Mouse (Mus musculus): ENCODE results near the gene Nr1i2.
"Not testable (repeated sequence)": the region's sequence is repeated elsewhere in the genome, so short reads cannot be mapped to it uniquely, and the experiment has no call there.

The Nr1i2 gene

GRCm38 (mm10) chr16:38286541-38286940 lies 8.1 kb downstream of the Nr1i2 start:
- DNase-seq: no peak

DNA sequence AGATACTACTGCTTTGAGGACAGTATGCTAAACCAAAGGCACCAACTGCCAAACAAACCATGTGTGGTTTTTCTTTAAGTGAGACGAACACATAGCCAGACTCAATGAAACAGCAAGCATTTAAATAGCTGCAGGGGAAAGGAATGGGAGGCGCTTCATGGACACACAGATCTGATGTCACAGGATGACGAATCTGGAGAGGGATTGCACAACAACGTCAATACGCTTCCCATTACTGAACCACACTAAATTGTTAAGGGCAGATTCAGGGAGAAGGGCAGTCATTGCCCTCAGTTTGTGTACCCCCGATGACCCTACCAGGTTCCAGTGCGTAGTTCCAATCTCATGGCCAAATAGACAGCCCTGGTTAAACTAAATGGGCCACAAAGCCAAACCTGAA lies 8.8 kb downstream of the Nr1i2 start:
- no peak for DNase-seq

DNA sequence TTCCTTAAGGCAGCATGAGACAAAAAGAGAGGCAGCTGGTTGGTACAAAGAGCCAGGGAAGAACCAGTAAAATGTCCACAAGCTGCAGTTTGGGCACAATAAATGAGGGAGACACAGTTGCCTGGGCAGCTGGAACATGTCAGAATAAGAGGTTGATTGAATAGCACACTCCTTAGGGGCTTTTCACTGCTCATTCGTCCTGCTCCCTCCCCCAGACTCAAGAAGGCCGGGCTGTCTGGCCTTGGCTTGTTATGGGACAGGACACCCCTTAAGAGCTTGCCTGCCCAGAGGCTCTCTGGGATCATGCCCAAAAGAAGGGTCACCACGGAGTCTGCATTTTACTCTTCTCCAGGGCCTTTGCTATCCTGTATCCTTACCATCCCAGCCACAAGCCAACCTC lies 11.3 kb downstream of the Nr1i2 start:
- no peak for DNase-seq

DNA sequence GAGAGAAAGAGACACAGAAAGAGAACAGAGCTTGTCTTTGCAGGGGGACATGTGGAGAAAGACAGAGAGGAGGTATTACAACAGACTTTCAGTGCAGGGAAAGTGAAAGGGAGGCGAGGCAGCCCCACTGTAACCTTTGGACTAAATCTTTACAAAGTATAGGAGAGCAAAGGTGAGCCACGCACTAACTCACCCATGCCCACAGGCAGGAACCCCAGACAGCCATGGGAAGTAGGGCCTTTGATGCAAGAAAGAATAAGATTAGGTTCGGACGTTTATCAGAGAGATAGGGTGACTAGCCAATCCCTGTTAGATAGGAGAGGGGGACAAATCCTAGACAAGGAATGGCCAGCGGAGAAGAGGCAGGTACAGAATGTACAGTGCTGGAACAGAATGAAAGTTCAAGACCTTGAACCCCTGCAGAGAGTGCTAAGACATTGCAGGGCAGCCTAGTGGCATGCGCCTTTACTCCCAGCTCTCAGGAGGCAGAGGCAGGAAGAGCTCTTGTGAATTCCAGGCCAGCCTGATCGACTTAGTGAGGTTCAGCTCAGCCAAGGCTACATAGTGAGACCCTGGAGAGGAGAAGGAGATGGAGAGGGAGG lies 12.0 kb downstream of the Nr1i2 start:
- no peak for DNase-seq

GRCm38 (mm10) chr16:38280951-38281350 lies 13.7 kb downstream of the Nr1i2 start:
- no peak for DNase-seq

GRCm38 (mm10) chr16:38279794-38280193 lies 14.8 kb downstream of the Nr1i2 start:
- DNase-seq: no peak

DNA sequence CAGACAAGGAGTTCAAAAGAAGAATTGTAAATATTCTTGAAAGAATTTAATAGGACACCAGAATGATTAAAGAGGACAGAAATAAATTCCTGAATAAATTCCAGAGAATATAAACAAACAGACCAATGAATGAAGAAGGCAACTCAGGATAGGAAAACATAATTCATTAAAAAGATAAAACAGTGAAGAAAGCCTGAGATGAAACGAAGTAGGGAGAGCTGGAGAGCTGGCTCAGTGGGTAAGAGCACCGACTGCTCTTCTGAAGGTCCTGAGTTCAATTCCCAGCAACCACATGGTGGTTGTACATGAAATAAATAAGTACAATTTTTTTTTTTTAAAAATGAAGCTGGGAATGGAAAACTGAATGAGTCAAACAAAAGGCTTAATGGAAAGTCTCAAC lies 19.9 kb downstream of the Nr1i2 start:
- DNase-seq: no peak

GRCm38 (mm10) chr16:38272483-38272882 lies 22.1 kb downstream of the Nr1i2 start:
- DNase-seq: no peak

DNA sequence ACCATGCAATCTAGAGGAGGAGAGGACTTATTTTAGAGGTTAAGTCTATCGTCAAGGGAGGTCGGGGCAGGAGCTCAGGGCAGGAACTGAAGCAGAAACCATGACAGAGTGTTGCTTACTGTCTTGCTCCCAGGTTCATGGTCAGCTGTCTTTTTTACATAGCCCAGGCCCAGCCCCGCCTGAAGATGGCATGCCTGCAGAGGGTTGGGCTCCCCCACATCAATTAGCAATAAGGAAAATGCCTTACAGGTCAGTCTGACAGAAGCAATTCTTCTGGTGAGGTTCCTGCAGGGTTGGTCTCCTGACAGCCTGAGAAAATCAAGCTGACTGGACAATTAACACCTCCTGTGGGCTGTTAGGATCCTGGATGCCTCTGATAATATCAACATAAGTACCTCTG lies 23.0 kb downstream of the Nr1i2 start:
- DNase-seq: no peak

DNA sequence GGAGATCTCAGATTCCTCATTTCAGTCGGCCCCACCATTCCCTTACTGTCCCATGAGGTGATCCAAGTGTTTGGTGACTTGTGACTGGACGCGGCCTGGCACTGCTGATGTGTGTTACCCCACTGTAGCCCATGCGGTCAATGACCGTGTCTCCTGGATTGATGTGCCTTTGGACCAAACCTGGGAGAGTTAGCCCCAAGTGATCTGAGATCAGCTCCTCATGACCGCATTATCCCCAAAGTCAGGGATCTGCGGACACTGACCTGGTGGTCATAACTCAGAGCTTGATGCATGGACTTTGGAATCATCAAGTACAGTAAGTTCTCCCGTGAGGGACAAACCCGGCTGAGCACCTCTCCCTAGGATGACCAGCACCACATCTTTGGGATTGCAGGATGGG lies 38.7 kb downstream of the Nr1i2 start:
- no peak for DNase-seq

DNA sequence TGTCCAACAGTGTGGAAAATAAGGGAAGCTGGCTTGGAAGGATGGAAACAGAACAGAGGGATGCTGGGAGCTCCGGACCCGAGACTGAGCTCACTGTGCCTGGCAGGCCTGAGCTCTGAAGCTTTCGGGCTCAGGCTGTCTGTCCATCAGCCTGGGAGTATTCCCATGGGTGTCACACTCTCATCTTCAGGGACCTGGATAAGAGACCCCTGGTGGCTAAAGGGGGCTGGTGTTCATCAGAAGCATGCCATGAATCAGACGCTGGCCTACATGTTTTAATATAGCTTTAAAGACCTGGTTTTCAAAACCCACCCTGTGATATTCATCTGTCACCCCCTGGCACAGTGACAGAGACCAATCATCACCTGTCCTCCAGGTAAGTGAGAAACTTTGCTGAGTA lies 39.5 kb downstream of the Nr1i2 start:
- DNase-seq: no peak

- no peak for DNase-seq
Measured at GRCm38 (mm10) chr16:38254001-38254400, 40.6 kb downstream of the Nr1i2 start.

DNA sequence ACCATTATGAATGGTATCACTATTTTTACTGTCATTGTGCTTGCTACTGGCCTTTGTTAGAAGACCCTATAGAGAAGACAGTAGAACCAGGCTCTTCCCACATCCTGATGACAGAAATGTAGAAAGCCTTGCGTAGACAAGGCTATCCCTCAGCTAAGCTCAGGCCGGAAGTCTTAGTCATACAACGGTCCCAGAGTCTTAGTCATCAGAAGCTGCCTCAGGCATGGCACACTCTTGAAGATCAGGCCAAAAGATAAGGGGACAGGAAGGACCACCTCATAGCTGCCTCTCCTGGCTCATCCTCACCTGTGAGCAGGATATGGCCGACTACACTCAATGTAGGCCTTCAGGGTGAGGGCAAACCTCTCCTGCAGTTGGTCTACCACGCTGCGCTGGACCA lies 44.2 kb downstream of the Nr1i2 start:
- DNase-seq: no peak

DNA sequence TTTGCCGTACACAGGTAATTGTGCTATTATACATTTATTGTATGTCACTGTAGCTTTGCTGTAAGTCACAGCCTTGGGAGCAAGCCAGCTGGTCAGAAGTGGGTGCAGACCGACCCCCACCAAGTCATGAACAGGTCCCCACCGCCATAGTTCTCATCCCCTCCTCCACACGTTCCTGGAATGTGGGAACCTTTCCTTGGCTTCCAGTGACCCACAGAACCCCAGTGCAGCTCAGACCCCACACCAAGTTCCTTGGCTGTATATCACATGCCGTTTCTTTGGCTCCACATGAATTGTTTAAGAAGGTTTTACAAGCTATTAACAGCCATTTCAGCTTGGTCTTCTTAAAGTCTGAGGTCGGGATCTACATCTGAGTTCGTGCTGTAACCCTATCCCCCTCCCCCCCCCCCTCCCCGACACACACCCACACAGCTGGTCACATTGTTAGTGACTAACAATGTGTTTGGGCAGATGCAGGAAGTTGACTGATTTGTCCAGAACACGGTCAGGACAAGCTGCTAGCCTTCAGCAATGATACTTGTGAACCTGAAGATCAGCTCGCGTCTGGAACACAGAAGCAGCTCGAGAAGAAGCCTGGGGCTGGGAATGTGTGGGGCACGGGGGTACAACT lies 46.2 kb downstream of the Nr1i2 start:
- DNase-seq: no peak

DNA sequence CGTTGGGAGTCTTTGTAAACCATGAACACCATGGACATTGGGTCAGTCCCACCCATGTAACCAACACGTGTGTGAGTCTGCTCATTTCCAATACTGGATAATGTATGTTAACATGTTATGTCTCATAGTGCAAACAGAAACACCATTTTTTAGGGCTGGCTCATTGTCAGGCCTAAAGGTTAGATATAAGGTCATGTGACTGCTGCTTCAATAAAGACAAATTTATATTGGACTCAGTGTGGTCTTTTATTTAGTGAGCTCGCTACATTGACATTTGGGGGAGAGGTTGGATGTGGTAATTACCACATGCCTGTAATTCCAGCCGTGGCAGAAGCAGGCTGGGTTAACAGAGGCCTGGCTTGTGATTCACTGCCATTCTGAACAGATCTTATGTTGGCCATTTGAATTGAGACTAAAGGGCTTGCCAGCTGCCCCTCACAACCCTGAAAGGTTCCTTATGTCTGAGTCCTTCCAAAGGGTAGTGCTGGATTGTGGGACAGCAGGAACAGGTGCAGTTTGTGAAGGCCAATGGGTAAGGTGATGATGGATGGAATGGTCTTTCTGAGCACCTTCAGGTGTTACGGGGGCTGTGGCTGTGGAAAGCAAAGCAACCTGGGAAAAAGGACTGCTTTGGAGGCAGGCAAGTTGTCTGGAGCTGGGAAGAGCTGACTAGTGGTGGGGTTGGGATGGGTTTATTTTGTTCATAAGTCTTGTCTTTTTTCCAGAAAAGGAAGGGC lies 48.6 kb downstream of the Nr1i2 start:
- DNase-seq: no peak

- DNase-seq: no peak
Measured at GRCm38 (mm10) chr16:38245379-38245778, 49.2 kb downstream of the Nr1i2 start.

DNA sequence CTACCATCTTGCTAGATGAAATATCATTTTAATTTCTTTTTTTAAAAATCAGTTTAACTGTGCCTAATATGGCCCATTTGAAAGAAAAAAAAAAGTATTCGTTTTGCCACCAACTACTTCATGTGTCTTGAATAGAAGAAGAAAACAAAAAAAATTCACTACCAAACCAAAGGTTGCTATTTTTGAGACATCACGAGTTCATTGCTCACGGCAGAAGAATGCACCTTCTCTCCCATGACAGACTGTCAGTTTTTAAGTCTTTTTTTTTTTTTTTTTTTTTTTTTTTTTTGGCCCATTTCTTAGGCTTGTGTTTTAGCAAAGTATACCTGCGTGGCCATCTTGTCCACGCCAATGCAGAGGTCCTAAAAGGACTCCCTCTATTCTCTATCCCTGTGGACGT lies 50.5 kb downstream of the Nr1i2 start:
- no peak for DNase-seq

- DNase-seq: no peak
Measured at GRCm38 (mm10) chr16:38240167-38240566, 54.5 kb downstream of the Nr1i2 start.

- peak; percentile 86 for DNase-seq
Measured at GRCm38 (mm10) chr16:38239729-38240128, 54.9 kb downstream of the Nr1i2 start.

GRCm38 (mm10) chr16:38236936-38237585 lies 57.6 kb downstream of the Nr1i2 start:
- no peak for DNase-seq

GRCm38 (mm10) chr16:38222491-38222890 lies 72.1 kb downstream of the Nr1i2 start:
- not testable (repeated sequence) for DNase-seq

DNA sequence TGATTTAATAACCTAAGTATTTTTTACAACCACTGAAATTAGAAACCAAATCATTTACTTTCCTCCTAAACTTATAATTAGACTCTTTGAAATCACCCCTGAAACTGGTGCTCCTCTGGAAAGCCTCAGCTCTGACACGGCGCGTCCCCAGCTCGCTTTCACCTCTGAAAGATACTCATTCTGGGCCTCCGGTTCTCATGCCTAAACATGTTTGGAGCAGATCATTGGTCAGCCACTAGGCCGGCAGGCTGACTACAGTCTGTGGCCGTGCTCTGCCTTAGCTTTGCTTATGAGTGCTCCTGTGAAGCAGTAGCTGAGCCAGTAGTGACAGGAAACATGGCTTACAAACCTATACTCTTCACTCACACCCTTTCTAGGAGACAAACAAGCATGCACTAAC lies 89.4 kb downstream of the Nr1i2 start:
- no peak for DNase-seq

Data from thymus, postnatal 14 days (tissue).